Mouse (Mus musculus) testis, adult 2 months (tissue): ENCODE data around the gene Best2.

Experiments
- CTCF ChIP-seq: fragments of 200-500 bp; IDR thresholded peaks from 2 replicates; pipeline ENCODE4 v1.5.1; 2012; ENCODE audit warnings: low read depth, mild to moderate bottlenecking, inconsistent platforms, low read length, moderate library complexity; ENCODE audit not compliant: control insufficient read depth, insufficient read depth, insufficient replicate concordance
- POLR2A ChIP-seq: fragments of 200-500 bp; IDR thresholded peaks from 2 replicates; pipeline ENCODE4 v1.6.1; 2012; ENCODE audit warnings: low read depth, mild to moderate bottlenecking, inconsistent platforms, low read length, moderate library complexity; ENCODE audit not compliant: control insufficient read depth

- no peak for TF ChIP-seq POLR2A
- TF ChIP-seq CTCF = no peak
These were observed 29.2 kb downstream of the Best2 start for GRCm38 (mm10) chr8:84985049-84985683.
